Mouse (Mus musculus) right cerebral cortex, postnatal 36 days (tissue): ENCODE data around the gene Runx3.

Experiments
- DNase-seq, 2 experiments: peaks; one replicate each; pipeline ENCODE4 v3.0.0; 2022; ENCODE audit warnings: low spot score in 2 of 2, mixed read lengths in 1 of 2

Runx3 gene

GRCm38 (mm10) chr4:135151111-135151987, 30.9 kb downstream of the Runx3 start:
- no peak for DNase-seq

- no peak for DNase-seq
These were observed 31.6 kb downstream of the Runx3 start for GRCm38 (mm10) chr4:135151988-135152594.

- no peak for DNase-seq
These were observed 32.4 kb downstream of the Runx3 start for GRCm38 (mm10) chr4:135152834-135153259.

- no peak for DNase-seq
These were observed 33.0 kb downstream of the Runx3 start for GRCm38 (mm10) chr4:135153260-135154088.

- no peak for DNase-seq
These were observed 33.9 kb downstream of the Runx3 start for GRCm38 (mm10) chr4:135154089-135154949.

- no peak for DNase-seq
These were observed 34.8 kb downstream of the Runx3 start for GRCm38 (mm10) chr4:135155106-135155800.

GRCm38 (mm10) chr4:135155805-135156469, 35.5 kb downstream of the Runx3 start:
- DNase-seq: no peak

GRCm38 (mm10) chr4:135156531-135156930, 36.1 kb downstream of the Runx3 start:
- DNase-seq: no peak

- no peak for DNase-seq
These were observed 36.9 kb downstream of the Runx3 start for GRCm38 (mm10) chr4:135157329-135157728.

- DNase-seq: no peak
These were observed 38.4 kb downstream of the Runx3 start for GRCm38 (mm10) chr4:135158724-135159409.

- DNase-seq: no peak
These were observed 39.2 kb downstream of the Runx3 start for GRCm38 (mm10) chr4:135159663-135160062.

- no peak for DNase-seq
These were observed 39.7 kb downstream of the Runx3 start for GRCm38 (mm10) chr4:135160168-135160567.

- no peak for DNase-seq
These were observed 41.0 kb downstream of the Runx3 start for GRCm38 (mm10) chr4:135161441-135161840.

GRCm38 (mm10) chr4:135165761-135166160, 45.3 kb downstream of the Runx3 start:
- DNase-seq: no peak

GRCm38 (mm10) chr4:135166413-135167225, 46.2 kb downstream of the Runx3 start:
- DNase-seq: no peak

GRCm38 (mm10) chr4:135167816-135168527, 47.5 kb downstream of the Runx3 start:
- DNase-seq: no peak

GRCm38 (mm10) chr4:135169096-135169495, 48.6 kb downstream of the Runx3 start:
- DNase-seq: no peak

- DNase-seq: no peak
These were observed 49.0 kb downstream of the Runx3 start for GRCm38 (mm10) chr4:135169501-135169900.
